Comparison of ENCODE assay signal across 8 mouse cellular contexts in genomic region chr19:45005444-45005843, GRCm38 (mm10). TPM values are rescaled to one million over a fixed set of nuclear protein-coding genes. Genes with fewer than 3 reads are reported as not detected.
DNase-seq lines count a peak whose midpoint lies in the region; ATAC-seq and TF ChIP-seq lines count a peak whose summit lies in the region.

TSS of gene Twnk (plus strand) at chr19:45005663.

- H3K4me3 ChIP-seq in embryonic facial prominence, embryonic 13.5 days, result peak within 1 kb of the TSS; percentile 95
- peak within 1 kb of the TSS; percentile 99 for H3K4me3 ChIP-seq in heart, embryonic 13.5 days
- peak within 1 kb of the TSS; percentile 89 for H3K4me3 ChIP-seq in kidney, postnatal 0 days (replicated peaks; ENCODE audit: low read depth, low read length)
- peak within 1 kb of the TSS; percentile 99 for H3K4me3 ChIP-seq in liver, embryonic 16.5 days (ENCODE audit: low read depth, low read length)
- peak within 1 kb of the TSS; percentile 98 for H3K4me3 ChIP-seq in neural tube, embryonic 11.5 days (ENCODE audit: low read depth, low read length)

- no peak for TF ChIP-seq CTCF in kidney, postnatal 0 days (IDR thresholded peaks at IDR 0.05; ENCODE audit: low read depth)

- H3K27me3 ChIP-seq in embryonic facial prominence, embryonic 13.5 days, result no peaks in the 10 kb centered on the region
- H3K27me3 ChIP-seq in heart, embryonic 13.5 days (replicated peaks), result no peaks in the 10 kb centered on the region
- H3K27me3 ChIP-seq in kidney, postnatal 0 days (ENCODE audit: insufficient read depth, low read length), result no peaks in the 10 kb centered on the region
- H3K27me3 ChIP-seq in liver, embryonic 16.5 days (ENCODE audit: control insufficient read depth, insufficient read depth, low read depth, low read length), result no peaks in the 10 kb centered on the region
- H3K27me3 ChIP-seq in neural tube, embryonic 11.5 days (ENCODE audit: control insufficient read depth, insufficient read depth, low read length), result no peaks in the 10 kb centered on the region

- no peaks in the 10 kb centered on the region for H3K9me3 ChIP-seq in embryonic facial prominence, embryonic 13.5 days
- no peaks in the 10 kb centered on the region for H3K9me3 ChIP-seq in heart, embryonic 13.5 days
- no peaks in the 10 kb centered on the region for H3K9me3 ChIP-seq in kidney, postnatal 0 days (replicated peaks; ENCODE audit: low read length)
- H3K9me3 ChIP-seq in liver, embryonic 16.5 days (replicated peaks; ENCODE audit: control insufficient read depth, low read length), result no peaks in the 10 kb centered on the region
- H3K9me3 ChIP-seq in neural tube, embryonic 11.5 days (ENCODE audit: control insufficient read depth, low read length), result no peaks in the 10 kb centered on the region

- H3K4me2 ChIP-seq in embryonic facial prominence, embryonic 13.5 days, result peak within 1 kb of the TSS; percentile 96
- H3K4me2 ChIP-seq in heart, embryonic 13.5 days, result peak within 1 kb of the TSS; percentile 95
- peak within 1 kb of the TSS; percentile 68 for H3K4me2 ChIP-seq in kidney, postnatal 0 days (ENCODE audit: low read length)
- peak within 1 kb of the TSS; percentile 95 for H3K4me2 ChIP-seq in liver, embryonic 16.5 days (ENCODE audit: low read depth, low read length)
- H3K4me2 ChIP-seq in neural tube, embryonic 11.5 days (ENCODE audit: low read depth), result peak within 1 kb of the TSS; percentile 95

- H3K9ac ChIP-seq in embryonic facial prominence, embryonic 13.5 days, result peak within 1 kb of the TSS; percentile 83
- peak within 1 kb of the TSS; percentile 93 for H3K9ac ChIP-seq in heart, embryonic 13.5 days
- H3K9ac ChIP-seq in kidney, postnatal 0 days (ENCODE audit: low read depth, low read length), result peak within 1 kb of the TSS; percentile 85
- H3K9ac ChIP-seq in liver, embryonic 16.5 days (ENCODE audit: low read depth, low read length), result peak within 1 kb of the TSS; percentile 91
- H3K9ac ChIP-seq in neural tube, embryonic 11.5 days (ENCODE audit: low read length), result peak within 1 kb of the TSS; percentile 85

- no peak for DNase-seq in urinary bladder, adult 2 months (ENCODE audit: low spot score)
- no peak for DNase-seq in urinary bladder, postnatal 4 days (ENCODE audit: low spot score in 2 of 2)
- DNase-seq in kidney, postnatal 0 days (ENCODE audit: low spot score), result peak; percentile 67
- DNase-seq in neural tube, embryonic 11.5 days (ENCODE audit: low spot score), result peak; percentile 47
- DNase-seq in right cerebral cortex, adult 18-20 months, result no peak

- ATAC-seq in embryonic facial prominence, embryonic 13.5 days (ENCODE audit: insufficient number of reproducible peaks, insufficient read depth, low FRiP score, low TSS enrichment, low read depth), result no peak
- ATAC-seq in heart, embryonic 13.5 days (ENCODE audit: extremely low read depth, insufficient number of reproducible peaks, low FRiP score, low TSS enrichment), result no peak
- peak; percentile 12; the same call in 1 of the 2 replicates for ATAC-seq in kidney, postnatal 0 days (replicated peaks; ENCODE audit: low FRiP score, low read depth)
- ATAC-seq in liver, embryonic 16.5 days (ENCODE audit: low read depth), result 0 out of 2 replicates have a peak, but pooled peaks have one; percentile 26
- ATAC-seq in neural tube, embryonic 11.5 days (ENCODE audit: insufficient read depth, low FRiP score, low TSS enrichment), result no peak

- 10% methylated on average over 16 of the region's 16 CpGs for WGBS in embryonic facial prominence, embryonic 13.5 days
- 9% methylated on average over 16 of the region's 16 CpGs for WGBS in heart, embryonic 13.5 days
- WGBS in kidney, postnatal 0 days, result 10% methylated on average over 16 of the region's 16 CpGs
- WGBS in liver, embryonic 16.5 days (ENCODE audit: insufficient replicate concordance), result 8% methylated on average over 16 of the region's 16 CpGs
- 13% methylated on average over 16 of the region's 16 CpGs for WGBS in neural tube, embryonic 11.5 days

- H3K4me1 ChIP-seq in embryonic facial prominence, embryonic 13.5 days, result peaks cover 28% of the 10 kb centered on the region
- H3K4me1 ChIP-seq in heart, embryonic 13.5 days, result peaks cover 29% of the 10 kb centered on the region
- H3K4me1 ChIP-seq in kidney, postnatal 0 days (replicated peaks; ENCODE audit: insufficient read depth, low read length), result peaks cover 9% of the 10 kb centered on the region
- H3K4me1 ChIP-seq in liver, embryonic 16.5 days (ENCODE audit: control insufficient read depth, low read depth, low read length), result peaks cover 17% of the 10 kb centered on the region
- H3K4me1 ChIP-seq in neural tube, embryonic 11.5 days (ENCODE audit: control insufficient read depth, insufficient read depth, low read length), result peaks cover 3% of the 10 kb centered on the region; the same call in 1 of the 2 replicates

- peak within 1 kb of the TSS; percentile 86 for H3K27ac ChIP-seq in embryonic facial prominence, embryonic 13.5 days
- peak within 1 kb of the TSS; percentile 88 for H3K27ac ChIP-seq in heart, embryonic 13.5 days (replicated peaks)
- peak within 1 kb of the TSS; percentile 81 for H3K27ac ChIP-seq in kidney, postnatal 0 days
- peak within 1 kb of the TSS; percentile 85 for H3K27ac ChIP-seq in liver, embryonic 16.5 days (ENCODE audit: low read length)
- peak within 1 kb of the TSS; percentile 49; the same call in 1 of the 2 replicates for H3K27ac ChIP-seq in neural tube, embryonic 11.5 days (ENCODE audit: low read depth, low read length)

- peaks cover 65% of the 10 kb centered on the region for H3K36me3 ChIP-seq in embryonic facial prominence, embryonic 13.5 days
- peaks cover 65% of the 10 kb centered on the region for H3K36me3 ChIP-seq in heart, embryonic 13.5 days
- peaks cover 24% of the 10 kb centered on the region; the same call in 1 of the 2 replicates for H3K36me3 ChIP-seq in kidney, postnatal 0 days (ENCODE audit: insufficient read depth, low read length)
- H3K36me3 ChIP-seq in liver, embryonic 16.5 days (ENCODE audit: control insufficient read depth, insufficient read depth), result peaks cover 9% of the 10 kb centered on the region
- 0 out of 2 replicates have a peak, but pooled peaks cover 2% of the 10 kb centered on the region for H3K36me3 ChIP-seq in neural tube, embryonic 11.5 days (ENCODE audit: control insufficient read depth, insufficient read depth, low read length)

RNA-seq across cellular contexts. Expression of gene Twnk, which starts in this region (rescaled TPM):
- polyA plus RNA-seq in urinary bladder, adult 2 months (2012; rRNA removed), result 11.1 and 13.9 TPM in 2 replicates
- 27.0 and 28.5 TPM in 2 replicates for polyA plus RNA-seq in embryonic facial prominence, embryonic 13.5 days (2015; fragmentation: Nextera tagmentation; extraction: Ambion mirVana)
- 16.3 and 16.7 TPM in 2 replicates for polyA plus RNA-seq in heart, embryonic 13.5 days (2015; fragmentation: Nextera tagmentation; extraction: Ambion mirVana)
- 15.7 and 19.4 TPM in 2 replicates for polyA plus RNA-seq in kidney, postnatal 0 days (2015; fragmentation: Nextera tagmentation; extraction: Ambion mirVana)
- 12.0 and 13.4 TPM in 2 replicates for polyA plus RNA-seq in liver, embryonic 16.5 days (2015; fragmentation: Nextera tagmentation; extraction: Ambion mirVana)
- 16.0 and 16.5 TPM in 2 replicates for polyA plus RNA-seq in neural tube, embryonic 11.5 days (2014; fragmentation: Nextera tagmentation; extraction: Ambion mirVana)

Comparison
In these comparisons a context has a peak if more than half of its experiments do, and no peak if none do; other contexts are left out.
1. DNase-seq: peak in kidney, postnatal 0 days (single experiment) and neural tube, embryonic 11.5 days (single experiment); none in urinary bladder, adult 2 months (single experiment), urinary bladder, postnatal 4 days (0 of 2) and right cerebral cortex, adult 18-20 months (single experiment).
2. ATAC-seq: peak in kidney, postnatal 0 days (single experiment) and liver, embryonic 16.5 days (single experiment); none in embryonic facial prominence, embryonic 13.5 days (single experiment), heart, embryonic 13.5 days (single experiment) and neural tube, embryonic 11.5 days (single experiment).
3. Peak in every context shown above with its lines, with median percentiles within 50 percentile points of each other: H3K27ac ChIP-seq, H3K4me2 ChIP-seq, H3K4me3 ChIP-seq and H3K9ac ChIP-seq.